ENCODE assay signal across 10 mouse cellular contexts in genomic region chr7:44641887-44642286, GRCm38 (mm10). TPM values are rescaled to one million over a fixed set of nuclear protein-coding genes. Genes with fewer than 3 reads are reported as not detected.
A peak's percentile ranks its signal among the peaks of the same experiment; 100 is the strongest.
DNase-seq lines count a peak whose midpoint lies in the region; ATAC-seq and TF ChIP-seq lines count a peak whose summit lies in the region.
"Had no signal": no experiment of that assay in that cellular context is flagged by ENCODE, and none has a peak within 500 bp of the region (broad histone marks: within the 10 kb centered on the region; RNA-seq: fewer than 3 reads in every experiment).

No protein-coding gene starts in this region.

- no peak for DNase-seq in hindbrain, postnatal 0 days (ENCODE audit: low spot score)
- DNase-seq in 416B (ENCODE audit: low read depth): peak; percentile 41
- DNase-seq in Muller cell, postnatal 12 days (ENCODE audit: inconsistent ontology term): peak; percentile 28
- peak; percentile 32 for DNase-seq in right cerebral cortex, adult 18-20 months
- DNase-seq in yolk sac, embryonic 10.5 days (ENCODE audit: low spot score): no peak
- no peak for DNase-seq in gastrocnemius, postnatal 36 days

- no peaks in the 10 kb centered on the region for H3K4me1 ChIP-seq in hindbrain, postnatal 0 days (ENCODE audit: insufficient read depth, low read length)
- peaks cover 4% of the 10 kb centered on the region; the same call in 1 of the 2 replicates for H3K4me1 ChIP-seq in hindbrain, embryonic 16.5 days (ENCODE audit: control insufficient read depth, insufficient read depth, low read depth, low read length)
- H3K4me1 ChIP-seq: embryonic facial prominence, embryonic 12.5 days had no signal

- H3K9ac ChIP-seq in hindbrain, postnatal 0 days (replicated peaks; ENCODE audit: low read length): no peak overlapping the region
- H3K9ac ChIP-seq in hindbrain, embryonic 16.5 days (ENCODE audit: low read depth, low read length): no peak overlapping the region
- H3K9ac ChIP-seq: embryonic facial prominence, embryonic 12.5 days had no signal

- no peak overlapping the region for H3K4me2 ChIP-seq in hindbrain, postnatal 0 days (ENCODE audit: low read depth, low read length)
- H3K4me2 ChIP-seq in hindbrain, embryonic 16.5 days (ENCODE audit: low read length): no peak overlapping the region
- H3K4me2 ChIP-seq: embryonic facial prominence, embryonic 12.5 days had no signal

- peak; percentile 67 for TF ChIP-seq CTCF in hindbrain, postnatal 0 days (IDR thresholded peaks at IDR 0.05; ENCODE audit: low read depth)

- intact Hi-C loops in gastrocnemius, postnatal 36 days (cut with DNase I): loop anchor here (10.0 kb wide), 1 partner anchor 183 kb away; no protein-coding TSS in a partner anchor

- WGBS in hindbrain, postnatal 0 days: 30% methylated on average over 8 of the region's 8 CpGs
- 37% methylated on average over 8 of the region's 8 CpGs for WGBS in hindbrain, embryonic 16.5 days

- H3K9me3 ChIP-seq in hindbrain, postnatal 0 days (ENCODE audit: low read length): peaks cover 3% of the 10 kb centered on the region; the same call in 1 of the 2 replicates
- H3K9me3 ChIP-seq in hindbrain, embryonic 16.5 days (ENCODE audit: control insufficient read depth, low read length): no peaks in the 10 kb centered on the region
- H3K9me3 ChIP-seq: embryonic facial prominence, embryonic 12.5 days had no signal

- H3K27ac ChIP-seq in hindbrain, postnatal 0 days: no peak overlapping the region
- H3K27ac ChIP-seq in hindbrain, embryonic 16.5 days (ENCODE audit: low read depth, low read length): no peak overlapping the region
- H3K27ac ChIP-seq: embryonic facial prominence, embryonic 12.5 days had no signal

- peaks cover 17% of the 10 kb centered on the region; the same call in 1 of the 2 replicates for H3K27me3 ChIP-seq in hindbrain, postnatal 0 days (ENCODE audit: insufficient read depth, low read length)
- peaks cover 38% of the 10 kb centered on the region for H3K27me3 ChIP-seq in hindbrain, embryonic 16.5 days (replicated peaks; ENCODE audit: control insufficient read depth, insufficient read depth, low read length)

- no peak overlapping the region for H3K4me3 ChIP-seq in hindbrain, postnatal 0 days (ENCODE audit: low read length)
- H3K4me3 ChIP-seq in hindbrain, embryonic 16.5 days (ENCODE audit: low read length): no peak overlapping the region
- H3K4me3 ChIP-seq: embryonic facial prominence, embryonic 12.5 days had no signal

- H3K36me3 ChIP-seq in hindbrain, postnatal 0 days (ENCODE audit: insufficient read depth, low read length): no peaks in the 10 kb centered on the region
- no peaks in the 10 kb centered on the region for H3K36me3 ChIP-seq in hindbrain, embryonic 16.5 days (ENCODE audit: control insufficient read depth, insufficient read depth, low read length)
- H3K36me3 ChIP-seq: embryonic facial prominence, embryonic 12.5 days had no signal

- ATAC-seq in hindbrain, postnatal 0 days: no peak
- no peak for ATAC-seq in hindbrain, embryonic 16.5 days
- peak; percentile 75 for ATAC-seq in common myeloid progenitor, adult 5-6 weeks (replicated peaks; ENCODE audit: low read depth, poor library complexity, severe bottlenecking)

RNA-seq across cellular contexts. Expression of gene Myh14, which starts 28.8 kb away (rescaled TPM):
- 9.7 and 10.9 TPM in 2 replicates for total RNA-seq in hindbrain, postnatal 0 days (2014; rRNA removed)
- 9.3 and 10.6 TPM in 2 replicates for polyA plus RNA-seq in hindbrain, postnatal 0 days (2015; fragmentation: Nextera tagmentation; extraction: Ambion mirVana)
- 5.0 and 8.0 TPM in 2 replicates for polyA plus RNA-seq in hindbrain, embryonic 16.5 days (2015; fragmentation: Nextera tagmentation; extraction: Ambion mirVana)
- not detected in 2 replicates for total RNA-seq in common myeloid progenitor, adult 5-6 weeks (2017)
- 10 to 100 TPM; 22.5 to 29.7 TPM for total RNA-seq in gastrocnemius, postnatal 36 days (2021)
- total RNA-seq: neutrophil, adult 5-6 weeks had no signal

RNA-seq across cellular contexts. Expression of gene Kcnc3, which starts 51.4 kb away (rescaled TPM):
- total RNA-seq in hindbrain, postnatal 0 days (2014; rRNA removed): 24.7 and 37.0 TPM in 2 replicates
- polyA plus RNA-seq in hindbrain, postnatal 0 days (2015; fragmentation: Nextera tagmentation; extraction: Ambion mirVana): 8.0 and 8.2 TPM in 2 replicates
- 6.4 and 8.5 TPM in 2 replicates for polyA plus RNA-seq in hindbrain, embryonic 16.5 days (2015; fragmentation: Nextera tagmentation; extraction: Ambion mirVana)
- total RNA-seq in common myeloid progenitor, adult 5-6 weeks (2017): 0.39 and 1.1 TPM in 2 replicates
- total RNA-seq in gastrocnemius, postnatal 36 days (2021): 1 to 10 TPM; 5.3 to 5.7 TPM

Comparison
In these comparisons a context has a peak if more than half of its experiments do, and no peak if none do; other contexts are left out.
1. DNase-seq: peak in 416B (single experiment), Muller cell, postnatal 12 days (single experiment) and right cerebral cortex, adult 18-20 months (single experiment); none in hindbrain, postnatal 0 days (single experiment), yolk sac, embryonic 10.5 days (single experiment) and gastrocnemius, postnatal 36 days (0 of 2).
2. RNA of gene Myh14, which starts 28.8 kb away (total RNA-seq): 22.5 to 29.7 TPM in gastrocnemius, postnatal 36 days and 9.7 to 10.9 TPM in hindbrain, postnatal 0 days; not detected in common myeloid progenitor, adult 5-6 weeks; every median in the first group is over 10 times any median in the second.